Mouse (Mus musculus) spleen, adult 2 months (tissue): ENCODE data around the gene Zer1.

Experiments
- CTCF ChIP-seq: fragments of 200-500 bp; IDR thresholded peaks from 2 replicates; pipeline ENCODE4 v1.5.1; 2011; ENCODE audit warnings: mild to moderate bottlenecking, inconsistent platforms; ENCODE audit not compliant: insufficient read depth, insufficient read length, insufficient replicate concordance; ENCODE audit errors: extremely low read depth
- POLR2A ChIP-seq: fragments of 200-500 bp; IDR thresholded peaks from 2 replicates; pipeline ENCODE4 v1.6.1; 2011; ENCODE audit warnings: low read depth, low read length, inconsistent platforms

DNA sequence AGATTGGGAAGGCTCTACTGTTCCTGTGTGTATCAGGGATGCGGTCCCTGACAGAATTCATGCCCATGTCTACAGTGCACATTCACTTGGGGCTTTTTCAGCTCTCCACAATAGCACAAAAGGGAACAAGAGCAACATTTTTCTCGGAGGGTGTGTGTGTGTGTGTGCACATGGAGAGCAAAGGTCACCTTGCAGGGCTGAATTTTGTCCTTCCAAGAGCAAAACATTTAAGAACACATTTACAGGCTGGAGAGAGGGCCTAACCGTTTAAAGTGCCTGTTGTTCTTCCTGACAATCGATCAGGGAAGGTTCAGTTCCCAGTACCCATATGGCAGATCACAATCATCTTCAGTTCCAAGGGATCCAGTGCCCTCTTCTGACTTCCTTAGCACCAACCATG is 5.8 kb upstream of the Zer1 start:
- TF ChIP-seq CTCF (no peak), POLR2A (no peak)
